Mouse (Mus musculus): Measurements from ENCODE around the gene Cks1b.

GRCm38 (mm10) chr3:89454401-89455177 is 36.4 kb upstream of the Cks1b start, which contains the start of gene Pmvk:
- TF ChIP-seq CTCF (IDR thresholded peaks at IDR 0.05; ENCODE audit: control insufficient read depth, insufficient read depth, insufficient replicate concordance, low read depth, low read length) = no peak
- no peak for TF ChIP-seq POLR2A (IDR thresholded peaks at IDR 0.05; ENCODE audit: control insufficient read depth, low read depth, low read length)

All from testis, adult 2 months (tissue).